Mouse (Mus musculus): ENCODE data around the gene Clic5.

DNA sequence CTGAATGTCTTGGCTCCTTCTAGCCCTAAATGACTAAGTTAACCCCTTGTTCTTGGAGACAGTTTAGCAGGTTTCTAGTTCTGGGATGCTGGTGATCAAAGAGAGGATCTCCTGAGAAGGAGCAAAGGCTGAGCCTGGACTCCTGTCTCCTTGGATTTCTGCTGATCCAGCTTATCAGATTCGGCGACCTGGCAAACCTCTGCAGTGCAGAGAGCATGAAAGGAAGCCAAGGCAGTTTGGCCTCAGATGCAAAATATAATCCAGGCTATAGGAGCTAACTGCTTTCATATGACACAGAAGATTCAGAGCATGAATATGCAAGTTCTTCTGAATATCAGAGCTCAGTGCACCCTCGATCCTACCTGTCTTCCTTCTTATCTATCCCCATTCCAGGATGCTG, 83.0 kb downstream of the Clic5 start:
- TF ChIP-seq CTCF (IDR thresholded peaks at IDR 0.05; ENCODE audit: low read depth) (no peak), EP300 (IDR thresholded peaks at IDR 0.05; ENCODE audit: low read depth) (no peak)

All from liver, postnatal 0 days (tissue).